Mouse (Mus musculus) bone marrow macrophage, adult 2 months (primary cell): ENCODE measurements around the gene Caap1.

Source experiments
- CTCF ChIP-seq: IDR thresholded peaks from 2 replicates; pipeline ENCODE4 v1.5.1; 2012; ENCODE audit warnings: low read depth, mild to moderate bottlenecking, low read length, moderate library complexity
- POLR2A ChIP-seq: IDR thresholded peaks from 2 replicates; pipeline ENCODE4 v1.6.1; 2012; ENCODE audit warnings: mild to moderate bottlenecking, low read depth, low read length, borderline replicate concordance

- no peak for TF ChIP-seq CTCF
- no peak for TF ChIP-seq POLR2A
Observed at GRCm38 (mm10) chr4:94459424-94459823, 97.2 kb downstream of the Caap1 start.
